ENCODE assay signal across 20 mouse cellular contexts in genomic region chr3:9198652-9199332, GRCm38 (mm10).
DNase-seq lines count a peak whose midpoint lies in the region; ATAC-seq and TF ChIP-seq lines count a peak whose summit lies in the region.
"Had no signal": no experiment of that assay in that cellular context is flagged by ENCODE, and none has a peak within 500 bp of the region (broad histone marks: within the 10 kb centered on the region; RNA-seq: fewer than 3 reads in every experiment).

No protein-coding gene starts in this region.

- 60% methylated on average over 9 of the region's 9 CpGs for WGBS in liver, postnatal 0 days (ENCODE audit: insufficient replicate concordance)
- 81% methylated on average over 9 of the region's 9 CpGs for WGBS in midbrain, embryonic 15.5 days

- no peak for DNase-seq in liver, postnatal 0 days
- no peak for DNase-seq in liver
- DNase-seq in CD4-positive, CD25-positive, alpha-beta regulatory T cell, adult 2 months (ENCODE audit: low read depth, low spot score), result peak; percentile 30
- DNase-seq in natural killer cell, adult 2 months (ENCODE audit: low spot score in 2 of 2), result peak; percentile 25 to 53
- DNase-seq in left cerebral cortex, adult 18-20 months (ENCODE audit: low spot score in 2 of 2), result no peak
- DNase-seq in right cerebral cortex, adult 2 months (ENCODE audit: low spot score in 2 of 2), result no peak
- DNase-seq: cerebellum, adult 9-10 months; embryo, embryonic 11 days; gastrocnemius, postnatal 14 days; kidney, postnatal 36 days; right cerebral cortex, postnatal 4 days had no signal

- peak; percentile 19; the same call in 1 of the 2 replicates for ATAC-seq in liver, postnatal 0 days
- peak; percentile 72 to 79 for ATAC-seq in hematopoietic stem cell, adult 5-6 weeks (replicated peaks in 1 of 2; ENCODE audit: insufficient read depth in 1 of 2, low FRiP score in 2 of 2, low TSS enrichment in 1 of 2, low read depth in 1 of 2, poor library complexity in 2 of 2, severe bottlenecking in 2 of 2)
- no peak for ATAC-seq in midbrain, embryonic 15.5 days (replicated peaks)
- ATAC-seq: intestine, embryonic 15.5 days had no signal

- TF ChIP-seq EP300 in liver, postnatal 0 days (IDR thresholded peaks at IDR 0.05; ENCODE audit: low read depth), result no peak

- no peak overlapping the region for H3K4me3 ChIP-seq in liver, postnatal 0 days (ENCODE audit: low read depth, low read length)
- H3K4me3 ChIP-seq in midbrain, embryonic 15.5 days, result no peak overlapping the region
- H3K4me3 ChIP-seq: hindbrain, embryonic 10.5 days; intestine, embryonic 15.5 days; limb, embryonic 12.5 days; midbrain, embryonic 10.5 days; myocyte had no signal

- H3K4me2 ChIP-seq in liver, postnatal 0 days (ENCODE audit: low read depth, low read length), result 0 out of 2 replicates have a peak overlapping the region, but pooled peaks have one; percentile 6
- no peak overlapping the region for H3K4me2 ChIP-seq in midbrain, embryonic 15.5 days
- H3K4me2 ChIP-seq: heart, embryonic 11.5 days; intestine, embryonic 15.5 days; limb, embryonic 12.5 days had no signal

- no peaks in the 10 kb centered on the region for H3K9me3 ChIP-seq in liver, postnatal 0 days (ENCODE audit: low read length)
- no peaks in the 10 kb centered on the region for H3K9me3 ChIP-seq in midbrain, embryonic 15.5 days
- H3K9me3 ChIP-seq: hindbrain, embryonic 10.5 days; intestine, embryonic 15.5 days; limb, embryonic 12.5 days; midbrain, embryonic 10.5 days had no signal

- no peaks in the 10 kb centered on the region for H3K4me1 ChIP-seq in liver, postnatal 0 days (ENCODE audit: insufficient read depth)
- peaks cover 3% of the 10 kb centered on the region; the same call in 1 of the 2 replicates for H3K4me1 ChIP-seq in midbrain, embryonic 15.5 days
- H3K4me1 ChIP-seq: hindbrain, embryonic 10.5 days; intestine, embryonic 15.5 days; limb, embryonic 12.5 days; midbrain, embryonic 10.5 days had no signal

- H3K9ac ChIP-seq in liver, postnatal 0 days (replicated peaks), result no peak overlapping the region
- H3K9ac ChIP-seq in midbrain, embryonic 15.5 days, result no peak overlapping the region
- H3K9ac ChIP-seq: intestine, embryonic 15.5 days; limb, embryonic 12.5 days had no signal

- peak overlapping the region; percentile 60; the same call in 1 of the 2 replicates for H3K27ac ChIP-seq in liver, postnatal 0 days (ENCODE audit: low read depth)
- H3K27ac ChIP-seq in midbrain, embryonic 15.5 days, result no peak overlapping the region
- H3K27ac ChIP-seq: hindbrain, embryonic 10.5 days; intestine, embryonic 15.5 days; limb, embryonic 12.5 days; midbrain, embryonic 10.5 days; stomach, postnatal 0 days had no signal

- no peak for TF ChIP-seq CTCF in liver, postnatal 0 days (IDR thresholded peaks at IDR 0.05; ENCODE audit: low read depth)

- H3K36me3 ChIP-seq in liver, postnatal 0 days (replicated peaks; ENCODE audit: insufficient read depth, low read length), result no peaks in the 10 kb centered on the region
- H3K36me3 ChIP-seq in midbrain, embryonic 15.5 days (replicated peaks), result no peaks in the 10 kb centered on the region
- H3K36me3 ChIP-seq: hindbrain, embryonic 10.5 days; intestine, embryonic 15.5 days; limb, embryonic 12.5 days; midbrain, embryonic 10.5 days had no signal

- H3K27me3 ChIP-seq in liver, postnatal 0 days (ENCODE audit: insufficient read depth, low read length), result no peaks in the 10 kb centered on the region
- no peaks in the 10 kb centered on the region for H3K27me3 ChIP-seq in midbrain, embryonic 15.5 days (replicated peaks)
- H3K27me3 ChIP-seq: limb, embryonic 12.5 days had no signal

Comparison
In these comparisons a context has a peak if more than half of its experiments do, and no peak if none do; other contexts are left out.
1. DNase-seq: peak in CD4-positive, CD25-positive, alpha-beta regulatory T cell, adult 2 months (single experiment) and natural killer cell, adult 2 months (2 of 2); none in liver, postnatal 0 days (single experiment), liver (single experiment), left cerebral cortex, adult 18-20 months (0 of 2) and right cerebral cortex, adult 2 months (0 of 2).